Mouse (Mus musculus): ENCODE measurements around the gene Gngt2. TPM values are rescaled to one million over a fixed set of nuclear protein-coding genes. Genes with fewer than 3 reads are reported as not detected.
"Not testable (repeated sequence)": the region's sequence is repeated elsewhere in the genome, so short reads cannot be mapped to it uniquely, and the experiment has no call there.

Gngt2 gene
- polyA plus RNA-seq, 1 experiment from 2014 or later: 14.8 TPM

DNA sequence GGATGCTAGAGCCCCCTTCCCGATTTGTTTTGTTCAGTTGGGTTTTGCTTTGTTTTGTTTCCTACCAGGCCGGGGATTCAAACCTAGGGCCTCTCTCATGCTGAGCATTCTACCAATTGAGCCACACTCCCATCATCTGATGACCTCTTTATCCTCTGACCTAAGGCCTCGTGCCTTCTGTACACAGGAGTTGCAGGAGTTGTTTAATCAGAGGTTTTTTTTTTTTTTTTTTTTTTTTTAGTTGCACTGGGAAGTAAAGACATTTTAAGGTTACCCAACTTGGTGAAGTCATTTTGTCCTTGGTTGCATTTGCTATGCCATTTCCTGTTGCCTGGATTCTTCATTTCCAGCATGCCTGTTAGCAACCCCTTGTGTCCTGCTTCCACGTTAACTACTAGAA is 32.4 kb downstream of the Gngt2 start:
- TF ChIP-seq CTCF (IDR thresholded peaks at IDR 0.05; ENCODE audit: low read depth): no peak
- Histone ChIP-seq H3K9me3 (ENCODE audit: low read depth, low read length) (no peaks in the 10 kb centered on the region), H3K9ac (no peak overlapping the region), H3K4me2 (no peak overlapping the region), H3K4me3 (ENCODE audit: low read depth, low read length) (no peak overlapping the region), H3K4me1 (ENCODE audit: insufficient read depth) (no peaks in the 10 kb centered on the region), H3K27me3 (ENCODE audit: insufficient read depth, low read length) (no peaks in the 10 kb centered on the region), H3K27ac (ENCODE audit: low read depth) (no peak overlapping the region), H3K36me3 (ENCODE audit: insufficient read depth) (no peaks in the 10 kb centered on the region)
- 70% methylated on average over 4 of the region's 4 CpGs for WGBS
- DNase-seq: no peak
- ATAC-seq (ENCODE audit: insufficient read depth): no peak

DNA sequence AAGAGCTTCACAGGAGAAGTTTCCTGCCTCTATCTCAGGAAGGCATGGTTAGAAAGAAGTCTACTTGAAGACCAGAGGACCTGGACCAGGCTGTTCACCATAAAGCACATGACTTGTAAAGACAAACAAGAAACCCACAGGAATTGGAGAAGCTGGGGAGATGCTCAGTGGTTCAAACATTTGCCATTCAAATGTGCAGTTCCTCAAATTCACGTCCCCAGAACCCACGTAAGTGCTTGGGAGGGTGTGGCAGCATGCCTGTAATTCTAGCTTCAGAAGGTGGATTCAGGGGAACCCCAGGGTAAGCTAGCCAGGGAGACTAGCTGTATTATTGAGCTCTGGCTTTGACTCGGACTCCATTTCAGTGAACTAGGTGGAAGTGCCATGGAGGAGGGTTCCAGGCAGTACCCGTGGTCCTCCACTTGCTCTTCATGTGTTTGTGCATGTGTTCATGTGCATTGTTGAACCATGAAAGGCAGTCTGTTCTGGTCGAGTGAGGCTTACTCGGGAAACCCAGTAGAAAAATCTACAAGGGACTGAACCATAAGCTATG is 33.0 kb downstream of the Gngt2 start:
- no peak for ATAC-seq (ENCODE audit: insufficient read depth)
- Histone ChIP-seq H3K27ac (ENCODE audit: low read depth) (no peak overlapping the region), H3K4me3 (ENCODE audit: low read depth, low read length) (no peak overlapping the region), H3K9me3 (ENCODE audit: low read depth, low read length) (no peaks in the 10 kb centered on the region), H3K4me2 (no peak overlapping the region), H3K36me3 (ENCODE audit: insufficient read depth) (no peaks in the 10 kb centered on the region), H3K9ac (no peak overlapping the region), H3K27me3 (ENCODE audit: insufficient read depth, low read length) (no peaks in the 10 kb centered on the region), H3K4me1 (ENCODE audit: insufficient read depth) (no peaks in the 10 kb centered on the region)
- WGBS: 50% methylated on average over 6 of the region's 6 CpGs
- no peak for DNase-seq
- TF ChIP-seq CTCF (IDR thresholded peaks at IDR 0.05; ENCODE audit: low read depth): no peak

DNA sequence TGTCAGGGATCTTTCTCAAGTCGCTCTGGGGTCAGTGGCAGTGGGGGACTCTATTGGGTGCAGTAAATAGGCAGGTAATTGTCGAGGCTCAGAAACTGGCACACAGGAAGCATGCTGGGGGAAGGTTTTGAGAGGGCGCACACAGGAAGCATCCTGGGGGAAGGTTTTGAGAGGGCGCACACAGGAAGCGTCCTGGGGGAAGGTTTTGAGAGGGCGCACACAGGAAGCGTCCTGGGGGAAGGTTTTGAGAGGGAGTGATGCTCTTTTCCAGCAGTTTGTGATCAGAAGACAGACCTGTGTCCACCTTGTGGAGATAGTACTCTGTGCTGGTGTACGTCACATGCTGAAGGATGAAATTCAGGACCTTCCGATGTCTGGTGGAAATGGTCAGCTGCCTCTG is 38.8 kb downstream of the Gngt2 start:
- peak; percentile 6 for DNase-seq
- Histone ChIP-seq H3K4me1 (ENCODE audit: insufficient read depth) (no peaks in the 10 kb centered on the region), H3K9me3 (ENCODE audit: low read depth, low read length) (no peaks in the 10 kb centered on the region), H3K4me2 (no peak overlapping the region), H3K36me3 (ENCODE audit: insufficient read depth) (no peaks in the 10 kb centered on the region), H3K4me3 (ENCODE audit: low read depth, low read length) (no peak overlapping the region), H3K27ac (ENCODE audit: low read depth) (no peak overlapping the region), H3K9ac (no peak overlapping the region), H3K27me3 (ENCODE audit: insufficient read depth, low read length) (no peaks in the 10 kb centered on the region)
- TF ChIP-seq CTCF (IDR thresholded peaks at IDR 0.05; ENCODE audit: low read depth): no peak
- no peak for ATAC-seq (ENCODE audit: insufficient read depth)
- WGBS: 29% methylated on average over 9 of the region's 9 CpGs

DNA sequence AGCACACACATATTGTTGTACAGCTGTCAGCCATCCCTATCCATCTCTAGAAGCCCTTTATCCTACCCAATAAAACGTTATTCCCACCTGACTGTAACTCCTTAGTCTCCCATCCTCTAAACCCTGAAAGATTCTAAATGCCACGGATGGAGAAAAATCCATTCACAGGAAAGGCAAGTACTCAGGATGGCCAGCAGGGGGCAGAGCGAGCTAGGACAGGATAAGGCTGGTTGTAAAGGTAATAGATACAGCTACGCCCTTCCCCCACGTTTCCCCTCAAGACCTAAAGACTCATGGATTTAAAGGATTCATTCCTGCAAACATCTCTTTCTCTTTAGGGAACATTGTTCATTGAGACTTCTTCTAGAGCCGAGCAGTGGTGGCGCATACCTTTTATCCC is 39.3 kb downstream of the Gngt2 start:
- no peaks in the 10 kb centered on the region for H3K27me3 ChIP-seq (ENCODE audit: insufficient read depth, low read length)
- H3K36me3 ChIP-seq (ENCODE audit: insufficient read depth): no peaks in the 10 kb centered on the region
- H3K9me3 ChIP-seq (ENCODE audit: low read depth, low read length): no peaks in the 10 kb centered on the region
- no peak overlapping the region for H3K9ac ChIP-seq
- H3K4me1 ChIP-seq (ENCODE audit: insufficient read depth): no peaks in the 10 kb centered on the region
- H3K4me2 ChIP-seq: no peak overlapping the region
- no peak overlapping the region for H3K27ac ChIP-seq (ENCODE audit: low read depth)
- WGBS: 16% methylated on average over 7 of the region's 7 CpGs
- ATAC-seq (ENCODE audit: insufficient read depth) (no peak), DNase-seq (peak; percentile 74)
- TF ChIP-seq CTCF (IDR thresholded peaks at IDR 0.05; ENCODE audit: low read depth): peak; percentile 94
- no peak overlapping the region for H3K4me3 ChIP-seq (ENCODE audit: low read depth, low read length)

DNA sequence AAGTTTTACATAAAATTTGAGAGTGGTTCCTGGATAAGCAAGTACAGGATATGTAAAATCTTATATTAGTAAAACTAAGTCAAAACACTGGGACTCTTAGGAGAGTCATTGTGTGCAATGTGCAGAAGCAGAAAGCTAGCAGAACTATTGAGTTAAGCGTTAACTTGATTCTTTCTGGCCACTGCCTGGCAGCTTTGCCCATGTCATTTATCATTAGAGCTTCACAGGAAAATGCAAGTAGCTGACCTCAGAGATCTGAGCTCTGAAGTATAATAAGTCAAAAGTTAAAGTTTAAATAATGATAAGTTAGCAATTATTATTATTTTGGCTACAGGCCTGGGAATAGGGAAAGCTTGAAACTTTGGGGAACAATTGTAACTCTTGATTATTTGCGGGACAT is 42.8 kb downstream of the Gngt2 start:
- not testable (repeated sequence) for H3K4me3 ChIP-seq (ENCODE audit: low read depth, low read length); H3K27me3 ChIP-seq (ENCODE audit: insufficient read depth, low read length); H3K9me3 ChIP-seq (ENCODE audit: low read depth, low read length); H3K4me1 ChIP-seq (ENCODE audit: insufficient read depth); H3K36me3 ChIP-seq (ENCODE audit: insufficient read depth); H3K27ac ChIP-seq (ENCODE audit: low read depth); DNase-seq; H3K9ac ChIP-seq; H3K4me2 ChIP-seq; ATAC-seq (ENCODE audit: insufficient read depth)
- WGBS: 65% methylated on average over 2 of the region's 2 CpGs

- Histone ChIP-seq H3K4me2 (no peak overlapping the region), H3K27ac (ENCODE audit: low read depth) (no peak overlapping the region), H3K36me3 (ENCODE audit: insufficient read depth) (no peaks in the 10 kb centered on the region), H3K4me3 (ENCODE audit: low read depth, low read length) (no peak overlapping the region), H3K27me3 (ENCODE audit: insufficient read depth, low read length) (no peaks in the 10 kb centered on the region), H3K9ac (no peak overlapping the region), H3K4me1 (ENCODE audit: insufficient read depth) (no peaks in the 10 kb centered on the region), H3K9me3 (ENCODE audit: low read depth, low read length) (no peaks in the 10 kb centered on the region)
- 69% methylated on average over 2 of the region's 2 CpGs for WGBS
- DNase-seq: no peak
- TF ChIP-seq CTCF (IDR thresholded peaks at IDR 0.05; ENCODE audit: low read depth): peak; percentile 43
- ATAC-seq (ENCODE audit: insufficient read depth): no peak
Measured at GRCm38 (mm10) chr11:95890462-95891051, 53.5 kb downstream of the Gngt2 start.

Other genes starting within 250 kb of the Gngt2 start
- gene Ngfr, start 249.5 kb upstream of the Gngt2 start, polyA plus RNA-seq (2014; fragmentation: Nextera tagmentation; extraction: Ambion mirVana): 5.0 and 5.9 TPM in 2 replicates
- 220 and 252 TPM in 2 replicates for gene Phb, start 170.3 kb upstream of the Gngt2 start, polyA plus RNA-seq (2014; fragmentation: Nextera tagmentation; extraction: Ambion mirVana)
- 12.4 and 13.6 TPM in 2 replicates for gene Zfp652, start 124.5 kb upstream of the Gngt2 start, polyA plus RNA-seq (2014; fragmentation: Nextera tagmentation; extraction: Ambion mirVana)
- gene B130006D01Rik, start 113.6 kb upstream of the Gngt2 start, polyA plus RNA-seq (2014; fragmentation: Nextera tagmentation; extraction: Ambion mirVana): 2.1 and 2.3 TPM in 2 replicates
- 0.37 TPM in 1 of 2 replicates, not detected in the other for gene Phospho1, start 12.7 kb upstream of the Gngt2 start, polyA plus RNA-seq (2014; fragmentation: Nextera tagmentation; extraction: Ambion mirVana)
- gene Abi3, start 5.3 kb downstream of the Gngt2 start, polyA plus RNA-seq (2014; fragmentation: Nextera tagmentation; extraction: Ambion mirVana): 7.2 TPM in 2 replicates
- 0.11 and 0.18 TPM in 2 replicates for gene B4galnt2, start 77.7 kb downstream of the Gngt2 start, polyA plus RNA-seq (2014; fragmentation: Nextera tagmentation; extraction: Ambion mirVana)
- gene Igf2bp1, start 168.7 kb downstream of the Gngt2 start, polyA plus RNA-seq (2014; fragmentation: Nextera tagmentation; extraction: Ambion mirVana): 25.6 and 30.9 TPM in 2 replicates
- gene Gip, start 187.3 kb downstream of the Gngt2 start, polyA plus RNA-seq (2014; fragmentation: Nextera tagmentation; extraction: Ambion mirVana): not detected in 2 replicates
- 37.2 and 37.6 TPM in 2 replicates for gene Snf8, start 197.7 kb downstream of the Gngt2 start, polyA plus RNA-seq (2014; fragmentation: Nextera tagmentation; extraction: Ambion mirVana)
- gene Ube2z, start 228.2 kb downstream of the Gngt2 start, polyA plus RNA-seq (2014; fragmentation: Nextera tagmentation; extraction: Ambion mirVana): 37.8 and 43.2 TPM in 2 replicates
- gene Atp5g1, start 238.5 kb downstream of the Gngt2 start, polyA plus RNA-seq (2014; fragmentation: Nextera tagmentation; extraction: Ambion mirVana): 725 and 738 TPM in 2 replicates

All from lung, embryonic 14.5 days (tissue).